ENCODE assay signal across 9 mouse cellular contexts in genomic region chr3:96051839-96052238, GRCm38 (mm10). TPM values are rescaled to one million over a fixed set of nuclear protein-coding genes. Genes with fewer than 3 reads are reported as not detected.
A peak's percentile ranks its signal among the peaks of the same experiment; 100 is the strongest.
DNase-seq lines count a peak whose midpoint lies in the region; ATAC-seq and TF ChIP-seq lines count a peak whose summit lies in the region.
"Had no signal": no experiment of that assay in that cellular context is flagged by ENCODE, and none has a peak within 500 bp of the region (broad histone marks: within the 10 kb centered on the region; RNA-seq: fewer than 3 reads in every experiment).

No protein-coding gene starts in this region.

- H3K9me3 ChIP-seq in kidney, postnatal 0 days (replicated peaks; ENCODE audit: low read length), result no peaks in the 10 kb centered on the region
- no peaks in the 10 kb centered on the region for H3K9me3 ChIP-seq in ES-Bruce4 (replicated peaks; ENCODE audit: control insufficient read depth, insufficient read depth, low read length, poor library complexity, severe bottlenecking)

- ATAC-seq in kidney, postnatal 0 days (replicated peaks; ENCODE audit: low FRiP score, low read depth), result no peak
- ATAC-seq in erythroblast, adult 5-6 weeks (replicated peaks; ENCODE audit: low FRiP score, poor library complexity, severe bottlenecking), result peak; percentile 89

- no peaks in the 10 kb centered on the region for H3K4me1 ChIP-seq in kidney, postnatal 0 days (replicated peaks; ENCODE audit: insufficient read depth, low read length)
- no peaks in the 10 kb centered on the region for H3K4me1 ChIP-seq in ES-Bruce4 (ENCODE audit: control insufficient read depth, insufficient read depth, low read length)

- H3K36me3 ChIP-seq in kidney, postnatal 0 days (ENCODE audit: insufficient read depth, low read length), result 0 out of 2 replicates have a peak, but pooled peaks cover 7% of the 10 kb centered on the region
- H3K36me3 ChIP-seq in ES-Bruce4 (ENCODE audit: control insufficient read depth, insufficient read depth, low read length, poor library complexity, severe bottlenecking), result no peaks in the 10 kb centered on the region

- no peaks in the 10 kb centered on the region for H3K27me3 ChIP-seq in kidney, postnatal 0 days (ENCODE audit: insufficient read depth, low read length)
- H3K27me3 ChIP-seq in ES-Bruce4 (ENCODE audit: control insufficient read depth, insufficient read depth, low read length, poor library complexity, severe bottlenecking), result no peaks in the 10 kb centered on the region

- H3K4me3 ChIP-seq in kidney, postnatal 0 days (replicated peaks; ENCODE audit: low read depth, low read length), result no peak overlapping the region
- no peak overlapping the region for H3K4me3 ChIP-seq in ES-Bruce4 (ENCODE audit: low read depth, low read length)

- peak; percentile 93 for TF ChIP-seq CTCF in kidney, postnatal 0 days (IDR thresholded peaks at IDR 0.05; ENCODE audit: low read depth)
- TF ChIP-seq CTCF in ES-Bruce4 (IDR thresholded peaks at IDR 0.05; ENCODE audit: low read depth, low read length), result peak; percentile 18

- no peak overlapping the region for H3K4me2 ChIP-seq in kidney, postnatal 0 days (ENCODE audit: low read length)

- TF ChIP-seq EP300 in ES-Bruce4 (IDR thresholded peaks at IDR 0.05; ENCODE audit: insufficient read depth, low read depth, low read length), result no peak

- no peak for TF ChIP-seq POLR2A in ES-Bruce4 (IDR thresholded peaks at IDR 0.05; ENCODE audit: insufficient read depth, low read length)

- H3K9ac ChIP-seq in kidney, postnatal 0 days (ENCODE audit: low read depth, low read length), result no peak overlapping the region
- no peak overlapping the region for H3K9ac ChIP-seq in ES-Bruce4 (ENCODE audit: low read depth, poor library complexity, severe bottlenecking)

- peak; percentile 88 for DNase-seq in kidney, postnatal 0 days (ENCODE audit: low spot score)
- DNase-seq in kidney, adult 11 months, result no peak
- peak; percentile 79 for DNase-seq in brain, adult 2 months (ENCODE audit: low read depth, low spot score)
- peak; percentile 59 for DNase-seq in lung, postnatal 25 days (ENCODE audit: low spot score)
- no peak for DNase-seq in ovary, postnatal 10 days (ENCODE audit: low spot score)
- DNase-seq in right cerebral cortex, postnatal 25 days, result no peak

- H3K27ac ChIP-seq in kidney, postnatal 0 days, result no peak overlapping the region
- H3K27ac ChIP-seq in ES-Bruce4 (ENCODE audit: insufficient read depth, low read length), result no peak overlapping the region
- H3K27ac ChIP-seq: macrophage had no signal

- WGBS in kidney, postnatal 0 days, result 47% methylated on average over 2 of the region's 2 CpGs

RNA-seq across cellular contexts. Expression of gene Vps45, which starts 6.4 kb away (rescaled TPM):
- 38.1 and 41.9 TPM in 2 replicates for polyA plus RNA-seq in kidney, postnatal 0 days (2015; fragmentation: Nextera tagmentation; extraction: Ambion mirVana)
- polyA plus RNA-seq in ES-Bruce4 (2011; ENCODE audit: insufficient read depth, insufficient read length, low read depth, missing spikeins), result 12.6 and 14.2 TPM in 2 replicates
- total RNA-seq in erythroblast, adult 5-6 weeks (2015; ENCODE audit: low replicate concordance), result 2.5 and 14.2 TPM in 2 replicates
- 5.1 and 7.1 TPM in 2 replicates for total RNA-seq in erythroblast, adult 5-6 weeks (2017; ENCODE audit: low replicate concordance)

RNA-seq across cellular contexts. Expression of gene Otud7b, which starts 52.5 kb away (rescaled TPM):
- 20.7 and 21.8 TPM in 2 replicates for polyA plus RNA-seq in kidney, postnatal 0 days (2015; fragmentation: Nextera tagmentation; extraction: Ambion mirVana)
- polyA plus RNA-seq in ES-Bruce4 (2011; ENCODE audit: insufficient read depth, insufficient read length, low read depth, missing spikeins), result 42.5 and 42.7 TPM in 2 replicates
- total RNA-seq in erythroblast, adult 5-6 weeks (2015; ENCODE audit: low replicate concordance), result 1.0 and 2.1 TPM in 2 replicates
- total RNA-seq in erythroblast, adult 5-6 weeks (2017; ENCODE audit: low replicate concordance), result 6.1 and 12.8 TPM in 2 replicates

RNA-seq across cellular contexts. Expression of gene Plekho1, which starts 56.0 kb away (rescaled TPM):
- 41.5 and 42.5 TPM in 2 replicates for polyA plus RNA-seq in kidney, postnatal 0 days (2015; fragmentation: Nextera tagmentation; extraction: Ambion mirVana)
- polyA plus RNA-seq in ES-Bruce4 (2011; ENCODE audit: insufficient read depth, insufficient read length, low read depth, missing spikeins), result 9.2 and 15.0 TPM in 2 replicates
- total RNA-seq in erythroblast, adult 5-6 weeks (2015; ENCODE audit: low replicate concordance), result 6.7 and 10.8 TPM in 2 replicates
- total RNA-seq in erythroblast, adult 5-6 weeks (2017; ENCODE audit: low replicate concordance), result 8.2 and 10.1 TPM in 2 replicates

Comparison
In these comparisons a context has a peak if more than half of its experiments do, and no peak if none do; other contexts are left out.
1. DNase-seq: peak in kidney, postnatal 0 days (single experiment), brain, adult 2 months (single experiment) and lung, postnatal 25 days (single experiment); none in kidney, adult 11 months (single experiment), ovary, postnatal 10 days (single experiment) and right cerebral cortex, postnatal 25 days (single experiment).